Mouse (Mus musculus): ENCODE data around the gene Caskin2. TPM values are rescaled to one million over a fixed set of nuclear protein-coding genes. Genes with fewer than 3 reads are reported as not detected.

Caskin2 gene
- total RNA-seq, 1 experiment: 10.5 TPM

- in situ Hi-C loops (cut with MboI; ENCODE audit: low sequenced_read_pairs in 2 of 2, unreplicated experiment in 2 of 2): no loop called here
- no peak for TF ChIP-seq CHD2 (IDR thresholded peaks at IDR 0.05; ENCODE audit: low read depth, low read length)
- TF ChIP-seq ZC3H11A (IDR thresholded peaks at IDR 0.05; ENCODE audit: borderline replicate concordance, low read depth, low read length): no peak
- no peak for TF ChIP-seq ZNF384 (IDR thresholded peaks at IDR 0.05; ENCODE audit: low read depth, low read length)
- TF ChIP-seq MAFK (IDR thresholded peaks at IDR 0.05; ENCODE audit: insufficient read depth, low read depth, low read length): no peak
- TF ChIP-seq HCFC1 (IDR thresholded peaks at IDR 0.05; ENCODE audit: borderline replicate concordance, insufficient read depth, low read length): no peak
Measured at GRCm38 (mm10) chr11:115803072-115803709, 10.2 kb downstream of the Caskin2 start.

GRCm38 (mm10) chr11:115800981-115801380, 12.5 kb downstream of the Caskin2 start:
- H3K36me3 ChIP-seq (ENCODE audit: control insufficient read depth, insufficient read depth, low read length, poor library complexity, severe bottlenecking): peaks cover 47% of the 10 kb centered on the region
- H3K27ac ChIP-seq (ENCODE audit: insufficient read depth, low read depth, low read length, poor library complexity, severe bottlenecking): no peak overlapping the region
- DNase-seq (ENCODE audit: low read depth, low spot score): no peak
- no peaks in the 10 kb centered on the region for H3K4me1 ChIP-seq (ENCODE audit: control insufficient read depth in 2 of 2, insufficient read depth in 2 of 2, low read length in 2 of 2, poor library complexity in 1 of 2)
- H3K9ac ChIP-seq (ENCODE audit: insufficient read depth, low read depth, low read length, poor library complexity, severe bottlenecking): no peak overlapping the region
- no peaks in the 10 kb centered on the region for H3K9me3 ChIP-seq (ENCODE audit: control insufficient read depth, insufficient read depth, low read depth, low read length)
- no peak overlapping the region for H3K4me3 ChIP-seq (ENCODE audit: insufficient read depth in 1 of 2, low read depth in 1 of 2, low read length in 2 of 2, poor library complexity in 1 of 2, severe bottlenecking in 1 of 2)
- TF ChIP-seq MAFK (IDR thresholded peaks at IDR 0.05; ENCODE audit: insufficient read depth, low read depth, low read length): no peak
- TF ChIP-seq ZC3H11A (IDR thresholded peaks at IDR 0.05; ENCODE audit: borderline replicate concordance, low read depth, low read length): no peak
- TF ChIP-seq ZNF384 (IDR thresholded peaks at IDR 0.05; ENCODE audit: low read depth, low read length): no peak
- no peak for TF ChIP-seq HCFC1 (IDR thresholded peaks at IDR 0.05; ENCODE audit: borderline replicate concordance, insufficient read depth, low read length)
- no peak for TF ChIP-seq CHD2 (IDR thresholded peaks at IDR 0.05; ENCODE audit: low read depth, low read length)
- in situ Hi-C loops (cut with MboI; ENCODE audit: low sequenced_read_pairs in 2 of 2, unreplicated experiment in 2 of 2): no loop called here

More at GRCm38 (mm10) chr11:115803072-115803709, 10.2 kb downstream of the Caskin2 start:
- Histone ChIP-seq H3K36me3 (ENCODE audit: control insufficient read depth, insufficient read depth, low read length, poor library complexity, severe bottlenecking) (peaks cover 44% of the 10 kb centered on the region), H3K27ac (ENCODE audit: insufficient read depth, low read depth, low read length, poor library complexity, severe bottlenecking) (no peak overlapping the region), H3K9ac (ENCODE audit: insufficient read depth, low read depth, low read length, poor library complexity, severe bottlenecking) (no peak overlapping the region), H3K4me3 (ENCODE audit: insufficient read depth in 1 of 2, low read depth in 1 of 2, low read length in 2 of 2, poor library complexity in 1 of 2, severe bottlenecking in 1 of 2) (no peak overlapping the region), H3K4me1 (ENCODE audit: control insufficient read depth in 2 of 2, insufficient read depth in 2 of 2, low read length in 2 of 2, poor library complexity in 1 of 2) (peaks cover 0 to 3% of the 10 kb centered on the region in 2 experiments; a peak in 1 of 4 replicates), H3K9me3 (ENCODE audit: control insufficient read depth, insufficient read depth, low read depth, low read length) (no peaks in the 10 kb centered on the region)
- DNase-seq (ENCODE audit: low read depth, low spot score): no peak

GRCm38 (mm10) chr11:115797665-115798064, 15.8 kb downstream of the Caskin2 start:
- no peak for DNase-seq (ENCODE audit: low read depth, low spot score)
- no peak overlapping the region for H3K9ac ChIP-seq (ENCODE audit: insufficient read depth, low read depth, low read length, poor library complexity, severe bottlenecking)
- H3K36me3 ChIP-seq (ENCODE audit: control insufficient read depth, insufficient read depth, low read length, poor library complexity, severe bottlenecking): peaks cover 50% of the 10 kb centered on the region
- H3K4me1 ChIP-seq (ENCODE audit: control insufficient read depth in 2 of 2, insufficient read depth in 2 of 2, low read length in 2 of 2, poor library complexity in 1 of 2): peaks cover 0 to 2% of the 10 kb centered on the region in 2 experiments; a peak in 1 of 4 replicates
- in situ Hi-C loops (cut with MboI; ENCODE audit: low sequenced_read_pairs in 2 of 2, unreplicated experiment in 2 of 2): no loop called here
- no peak overlapping the region for H3K27ac ChIP-seq (ENCODE audit: insufficient read depth, low read depth, low read length, poor library complexity, severe bottlenecking)
- TF ChIP-seq ZNF384 (IDR thresholded peaks at IDR 0.05; ENCODE audit: low read depth, low read length) (no peak), MAFK (IDR thresholded peaks at IDR 0.05; ENCODE audit: insufficient read depth, low read depth, low read length) (no peak), CHD2 (IDR thresholded peaks at IDR 0.05; ENCODE audit: low read depth, low read length) (no peak), ZC3H11A (IDR thresholded peaks at IDR 0.05; ENCODE audit: borderline replicate concordance, low read depth, low read length) (no peak), HCFC1 (IDR thresholded peaks at IDR 0.05; ENCODE audit: borderline replicate concordance, insufficient read depth, low read length) (no peak)
- H3K4me3 ChIP-seq (ENCODE audit: insufficient read depth in 1 of 2, low read depth in 1 of 2, low read length in 2 of 2, poor library complexity in 1 of 2, severe bottlenecking in 1 of 2): no peak overlapping the region
- no peaks in the 10 kb centered on the region for H3K9me3 ChIP-seq (ENCODE audit: control insufficient read depth, insufficient read depth, low read depth, low read length)

GRCm38 (mm10) chr11:115796898-115797297, 16.5 kb downstream of the Caskin2 start:
- no peak for TF ChIP-seq CHD2 (IDR thresholded peaks at IDR 0.05; ENCODE audit: low read depth, low read length)
- no peak for TF ChIP-seq ZNF384 (IDR thresholded peaks at IDR 0.05; ENCODE audit: low read depth, low read length)
- no peak for TF ChIP-seq ZC3H11A (IDR thresholded peaks at IDR 0.05; ENCODE audit: borderline replicate concordance, low read depth, low read length)
- TF ChIP-seq MAFK (IDR thresholded peaks at IDR 0.05; ENCODE audit: insufficient read depth, low read depth, low read length): no peak
- no peak for TF ChIP-seq HCFC1 (IDR thresholded peaks at IDR 0.05; ENCODE audit: borderline replicate concordance, insufficient read depth, low read length)
- peaks cover 50% of the 10 kb centered on the region for H3K36me3 ChIP-seq (ENCODE audit: control insufficient read depth, insufficient read depth, low read length, poor library complexity, severe bottlenecking)
- in situ Hi-C loops (cut with MboI; ENCODE audit: low sequenced_read_pairs in 2 of 2, unreplicated experiment in 2 of 2): no loop called here

More at GRCm38 (mm10) chr11:115796898-115797297, 16.5 kb downstream of the Caskin2 start:
- DNase-seq (ENCODE audit: low read depth, low spot score): no peak
- H3K4me1 ChIP-seq (ENCODE audit: control insufficient read depth in 2 of 2, insufficient read depth in 2 of 2, low read length in 2 of 2, poor library complexity in 1 of 2): peaks cover 0 to 2% of the 10 kb centered on the region in 2 experiments; a peak in 1 of 4 replicates
- H3K9me3 ChIP-seq (ENCODE audit: control insufficient read depth, insufficient read depth, low read depth, low read length): no peaks in the 10 kb centered on the region
- no peak overlapping the region for H3K9ac ChIP-seq (ENCODE audit: insufficient read depth, low read depth, low read length, poor library complexity, severe bottlenecking)
- no peak overlapping the region for H3K27ac ChIP-seq (ENCODE audit: insufficient read depth, low read depth, low read length, poor library complexity, severe bottlenecking)
- no peak overlapping the region for H3K4me3 ChIP-seq (ENCODE audit: insufficient read depth in 1 of 2, low read depth in 1 of 2, low read length in 2 of 2, poor library complexity in 1 of 2, severe bottlenecking in 1 of 2)
